Mouse (Mus musculus) kidney, embryonic 14.5 days (tissue): Measurements from ENCODE around the gene Fam222b. TPM values are rescaled to one million over a fixed set of nuclear protein-coding genes. Genes with fewer than 3 reads are reported as not detected.

Source experiments
- ATAC-seq: fragments of 200-750 bp; cut with Nextera tagmentation; 2 replicates; pipeline ENCODE4 v1.8.0; 2017; ENCODE audit warnings: moderate number of reproducible peaks, mild to moderate bottlenecking, moderate TSS enrichment, moderate library complexity; ENCODE audit not compliant: low FRiP score, low TSS enrichment
- H3K27ac ChIP-seq: fragments of 300-500 bp; sonication (generic); 2 replicates; pipeline ENCODE4 v1.5.1; 2014; ENCODE audit warnings: low read depth, mild to moderate bottlenecking, low read length, moderate library complexity, mixed read lengths
- H3K27me3 ChIP-seq: fragments of 300-500 bp; sonication (generic); 2 replicates; pipeline ENCODE4 v1.6.1; 2014; ENCODE audit warnings: mild to moderate bottlenecking, low read length; ENCODE audit not compliant: control insufficient read depth, insufficient read depth
- H3K36me3 ChIP-seq: fragments of 300-500 bp; sonication (generic); 2 replicates; pipeline ENCODE4 v1.6.1; 2014; ENCODE audit warnings: low read length, mixed read lengths; ENCODE audit not compliant: control insufficient read depth, insufficient read depth
- H3K4me1 ChIP-seq: fragments of 300-500 bp; sonication (generic); 2 replicates; pipeline ENCODE4 v1.6.1; 2014; ENCODE audit warnings: low read length, mixed read lengths; ENCODE audit not compliant: control insufficient read depth, insufficient read depth
- H3K4me2 ChIP-seq: fragments of 300-500 bp; sonication (generic); replicated peaks from 2 replicates; pipeline ENCODE4 v1.6.1; 2014; ENCODE audit warnings: low read depth, mild to moderate bottlenecking, low read length
- H3K4me3 ChIP-seq: fragments of 300-500 bp; sonication (generic); 2 replicates; pipeline ENCODE4 v1.5.1; 2014; ENCODE audit warnings: mild to moderate bottlenecking, low read length
- H3K9ac ChIP-seq: fragments of 300-500 bp; sonication (generic); 2 replicates; pipeline ENCODE4 v1.6.1; 2014; ENCODE audit warnings: low read depth, mild to moderate bottlenecking, low read length, moderate library complexity
- H3K9me3 ChIP-seq: fragments of 300-500 bp; sonication (generic); 2 replicates; pipeline ENCODE4 v1.6.1; 2016; ENCODE audit warnings: low read length; ENCODE audit not compliant: control insufficient read depth
- WGBS: fragments of 180-500 bp; shearing (Covaris S2); extraction: QIAGEN DNeasy Blood & Tissue Kit; methylation state at CpG from one replicate; pipeline ENCODE4 v1.1.7; 2014; 5-methylcytosine and 5-hydroxymethylcytosine counted together
- polyA plus RNA-seq: library from polyadenylated mRNA; unstranded; fragments of >200 nt; fragmentation: Nextera tagmentation; extraction: Ambion mirVana; gene quantifications from 2 replicates; pipeline ENCODE4 v1.2.1, GENCODE M21; 2014

Fam222b gene
- polyA plus RNA-seq, 1 experiment from 2014 or later: 16.9 TPM

- Histone ChIP-seq H3K4me3 (no peak overlapping the region), H3K4me2 (no peak overlapping the region), H3K27me3 (no peaks in the 10 kb centered on the region), H3K9me3 (no peaks in the 10 kb centered on the region), H3K9ac (no peak overlapping the region), H3K36me3 (peaks cover 10% of the 10 kb centered on the region), H3K27ac (no peak overlapping the region), H3K4me1 (no peaks in the 10 kb centered on the region)
- no peak for ATAC-seq
- 59% methylated on average over 5 of the region's 5 CpGs for WGBS
These were observed 26.9 kb upstream of the Fam222b start for GRCm38 (mm10) chr11:78067566-78067965.

GRCm38 (mm10) chr11:78069130-78069529 lies 25.3 kb upstream of the Fam222b start:
- Histone ChIP-seq H3K27ac (no peak overlapping the region), H3K27me3 (no peaks in the 10 kb centered on the region), H3K4me3 (no peak overlapping the region), H3K4me2 (no peak overlapping the region), H3K9me3 (no peaks in the 10 kb centered on the region), H3K36me3 (peaks cover 26% of the 10 kb centered on the region), H3K4me1 (no peaks in the 10 kb centered on the region), H3K9ac (no peak overlapping the region)
- no peak for ATAC-seq
- WGBS: 89% methylated on average over 5 of the region's 5 CpGs

- H3K27me3 ChIP-seq: no peaks in the 10 kb centered on the region
- no peaks in the 10 kb centered on the region for H3K4me1 ChIP-seq
- H3K9me3 ChIP-seq: no peaks in the 10 kb centered on the region
- peaks cover 31% of the 10 kb centered on the region for H3K36me3 ChIP-seq
- H3K9ac ChIP-seq: no peak overlapping the region
- no peak overlapping the region for H3K4me2 ChIP-seq
- WGBS: 81% methylated on average over 6 of the region's 6 CpGs
- H3K27ac ChIP-seq: no peak overlapping the region
- no peak; the same call in 1 of the 2 replicates for ATAC-seq
- no peak overlapping the region for H3K4me3 ChIP-seq
These were observed 24.8 kb upstream of the Fam222b start for GRCm38 (mm10) chr11:78069646-78070045.

- ATAC-seq: no peak
- no peak overlapping the region for H3K9ac ChIP-seq
- H3K9me3 ChIP-seq: no peaks in the 10 kb centered on the region
- no peak overlapping the region for H3K4me3 ChIP-seq
- no peaks in the 10 kb centered on the region for H3K4me1 ChIP-seq
- 84% methylated on average over 5 of the region's 5 CpGs for WGBS
- peaks cover 51% of the 10 kb centered on the region for H3K36me3 ChIP-seq
- no peak overlapping the region for H3K27ac ChIP-seq
- no peaks in the 10 kb centered on the region for H3K27me3 ChIP-seq
- H3K4me2 ChIP-seq: no peak overlapping the region
These were observed 22.5 kb upstream of the Fam222b start for GRCm38 (mm10) chr11:78071938-78072337.

- H3K4me2 ChIP-seq: no peak overlapping the region
- no peaks in the 10 kb centered on the region for H3K4me1 ChIP-seq
- H3K4me3 ChIP-seq: no peak overlapping the region
- no peak overlapping the region for H3K27ac ChIP-seq
- peaks cover 52% of the 10 kb centered on the region for H3K36me3 ChIP-seq
- H3K9me3 ChIP-seq: no peaks in the 10 kb centered on the region
- 32% methylated on average over 6 of the region's 6 CpGs for WGBS
- ATAC-seq: no peak
- no peak overlapping the region for H3K9ac ChIP-seq
- no peaks in the 10 kb centered on the region for H3K27me3 ChIP-seq
These were observed 21.9 kb upstream of the Fam222b start for GRCm38 (mm10) chr11:78072425-78073130.

- Histone ChIP-seq H3K27ac (no peak overlapping the region), H3K4me3 (no peak overlapping the region), H3K4me2 (no peak overlapping the region), H3K4me1 (no peaks in the 10 kb centered on the region), H3K9ac (no peak overlapping the region), H3K27me3 (no peaks in the 10 kb centered on the region), H3K9me3 (no peaks in the 10 kb centered on the region), H3K36me3 (peaks cover 57% of the 10 kb centered on the region)
- no peak for ATAC-seq
- WGBS: 97% methylated on average over 9 of the region's 9 CpGs
These were observed 20.7 kb upstream of the Fam222b start for GRCm38 (mm10) chr11:78073577-78074276.

- Histone ChIP-seq H3K36me3 (peaks cover 57% of the 10 kb centered on the region), H3K4me2 (no peak overlapping the region), H3K9ac (no peak overlapping the region), H3K4me3 (no peak overlapping the region), H3K27me3 (no peaks in the 10 kb centered on the region), H3K9me3 (no peaks in the 10 kb centered on the region), H3K27ac (no peak overlapping the region), H3K4me1 (peaks cover 4% of the 10 kb centered on the region; the same call in 1 of the 2 replicates)
- ATAC-seq: no peak
- 95% methylated on average over 2 of the region's 2 CpGs for WGBS
These were observed 20.2 kb upstream of the Fam222b start for GRCm38 (mm10) chr11:78074277-78074652.

GRCm38 (mm10) chr11:78074666-78075065 lies 19.8 kb upstream of the Fam222b start:
- no peak overlapping the region for H3K4me2 ChIP-seq
- peaks cover 57% of the 10 kb centered on the region for H3K36me3 ChIP-seq
- 84% methylated on average over 4 of the region's 4 CpGs for WGBS
- no peak for ATAC-seq
- no peaks in the 10 kb centered on the region for H3K9me3 ChIP-seq
- no peaks in the 10 kb centered on the region for H3K27me3 ChIP-seq
- H3K27ac ChIP-seq: no peak overlapping the region
- no peak overlapping the region for H3K9ac ChIP-seq
- no peak overlapping the region for H3K4me3 ChIP-seq
- H3K4me1 ChIP-seq: peaks cover 8% of the 10 kb centered on the region; the same call in 1 of the 2 replicates
